Mouse (Mus musculus) heart, embryonic 13.5 days (tissue): ENCODE data around the gene Auh. TPM values are rescaled to one million over a fixed set of nuclear protein-coding genes. Genes with fewer than 3 reads are reported as not detected.
A peak's percentile ranks its signal among the peaks of the same experiment; 100 is the strongest.

ENCODE experiments used
- ATAC-seq: fragments of 200-750 bp; cut with Nextera tagmentation; 2 replicates; pipeline ENCODE4 v1.8.0; 2017; ENCODE audit warnings: moderate TSS enrichment; ENCODE audit not compliant: insufficient number of reproducible peaks, low FRiP score, low TSS enrichment; ENCODE audit errors: extremely low read depth
- H3K27ac ChIP-seq: fragments of 300-500 bp; sonication (generic); replicated peaks from 2 replicates; pipeline ENCODE4 v1.5.1; 2015; ENCODE audit warnings: moderate library complexity, mild to moderate bottlenecking, inconsistent platforms
- H3K27me3 ChIP-seq: fragments of 300-500 bp; sonication (generic); replicated peaks from 2 replicates; pipeline ENCODE4 v1.6.1; 2015; ENCODE audit warnings: mild to moderate bottlenecking, inconsistent platforms
- H3K36me3 ChIP-seq: fragments of 300-500 bp; sonication (generic); 2 replicates; pipeline ENCODE4 v1.6.1; 2015; ENCODE audit warnings: mild to moderate bottlenecking, inconsistent platforms
- H3K4me1 ChIP-seq: fragments of 300-500 bp; sonication (generic); 2 replicates; pipeline ENCODE4 v1.6.1; 2015; ENCODE audit warnings: inconsistent platforms
- H3K4me2 ChIP-seq: fragments of 300-500 bp; sonication (generic); 2 replicates; pipeline ENCODE4 v1.6.1; 2015; ENCODE audit warnings: inconsistent platforms, mild to moderate bottlenecking, moderate library complexity
- H3K4me3 ChIP-seq: fragments of 300-500 bp; sonication (generic); 2 replicates; pipeline ENCODE4 v1.5.1; 2015; ENCODE audit warnings: moderate library complexity, mild to moderate bottlenecking, inconsistent platforms
- H3K9ac ChIP-seq: fragments of 300-500 bp; sonication (generic); 2 replicates; pipeline ENCODE4 v1.6.1; 2015; ENCODE audit warnings: inconsistent platforms, mild to moderate bottlenecking, moderate library complexity
- H3K9me3 ChIP-seq: fragments of 300-500 bp; sonication (generic); 2 replicates; pipeline ENCODE4 v1.6.1; 2016; ENCODE audit warnings: inconsistent platforms
- WGBS: fragments of 180-500 bp; shearing (Covaris S2); methylation state at CpG from one replicate; pipeline ENCODE4 v1.1.7; 2015; ENCODE audit warnings: mixed read lengths; 5-methylcytosine and 5-hydroxymethylcytosine counted together
- polyA plus RNA-seq: library from polyadenylated mRNA; unstranded; fragments of >200 nt; fragmentation: Nextera tagmentation; extraction: Ambion mirVana; gene quantifications from 2 replicates; pipeline ENCODE4 v1.2.1, GENCODE M21; 2015

Auh gene
- polyA plus RNA-seq, 1 experiment from 2014 or later = 49.1 TPM

DNA sequence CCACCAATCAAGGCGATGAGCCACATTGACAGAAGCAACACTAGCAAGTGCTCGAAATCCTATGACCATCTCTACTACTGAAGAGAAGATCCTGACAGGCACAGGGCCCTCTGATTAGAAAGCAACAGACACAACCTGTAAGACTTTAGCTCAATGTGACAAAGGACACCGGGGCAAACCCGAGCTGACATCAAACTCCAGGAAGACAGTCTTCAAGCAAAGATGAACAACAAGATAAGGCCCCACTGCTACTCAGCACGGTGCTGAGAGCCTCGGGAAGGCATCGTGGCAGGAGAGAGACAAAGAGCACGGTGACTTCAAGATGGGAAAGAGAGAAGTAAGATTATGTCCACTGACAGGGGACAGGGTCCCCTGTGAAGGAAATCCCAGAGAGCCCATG, 7.5 kb downstream of the Auh start:
- Histone ChIP-seq H3K9me3 (no peaks in the 10 kb centered on the region), H3K36me3 (peaks cover 11% of the 10 kb centered on the region), H3K27ac (no peak overlapping the region), H3K9ac (no peak overlapping the region), H3K4me1 (peaks cover 8% of the 10 kb centered on the region), H3K4me2 (no peak overlapping the region), H3K4me3 (no peak overlapping the region), H3K27me3 (no peaks in the 10 kb centered on the region)
- WGBS = 65% methylated on average over 8 of the region's 8 CpGs
- no peak for ATAC-seq

DNA sequence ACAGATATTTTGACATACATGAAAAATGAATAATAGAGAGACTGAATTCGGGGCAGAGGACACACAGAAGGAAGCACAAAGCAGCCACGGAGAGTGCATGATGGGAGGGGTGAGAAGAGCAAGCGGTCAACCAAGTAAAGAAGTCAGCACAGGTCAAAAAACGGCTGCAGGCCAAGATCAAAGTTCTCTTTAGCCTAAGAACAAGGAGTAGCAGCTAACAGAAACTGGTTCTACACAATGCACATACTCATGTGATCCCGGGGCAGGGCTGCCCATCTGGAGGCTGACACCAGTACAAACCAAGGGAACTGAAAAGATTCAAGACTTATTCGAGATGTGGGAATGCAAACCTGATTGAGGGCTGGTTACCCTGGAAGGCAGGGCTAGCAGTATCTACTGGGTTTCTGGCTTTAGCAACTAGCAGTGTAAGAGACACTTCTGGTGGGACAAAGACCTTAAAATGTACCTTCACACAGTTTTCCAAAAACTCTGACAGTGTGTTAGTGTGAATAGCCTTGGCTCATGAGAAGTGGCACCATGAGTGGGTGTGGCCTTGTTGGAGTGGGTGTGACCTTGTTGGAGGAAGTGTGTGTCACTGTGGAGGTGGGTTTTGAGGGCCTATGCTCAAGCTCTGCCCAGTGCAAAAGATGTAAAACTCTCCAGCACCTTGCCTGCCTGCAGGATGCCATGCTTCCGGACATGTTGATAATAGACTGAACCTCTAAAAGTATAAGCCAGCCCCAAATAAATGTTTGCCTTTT, 8.2 kb downstream of the Auh start:
- WGBS = 82% methylated on average over 7 of the region's 7 CpGs
- Histone ChIP-seq H3K4me2 (no peak overlapping the region), H3K9ac (no peak overlapping the region), H3K9me3 (no peaks in the 10 kb centered on the region), H3K4me3 (no peak overlapping the region), H3K27me3 (no peaks in the 10 kb centered on the region), H3K4me1 (peaks cover 7% of the 10 kb centered on the region), H3K36me3 (peaks cover 8% of the 10 kb centered on the region; the same call in 1 of the 2 replicates), H3K27ac (no peak overlapping the region)
- ATAC-seq = no peak

DNA sequence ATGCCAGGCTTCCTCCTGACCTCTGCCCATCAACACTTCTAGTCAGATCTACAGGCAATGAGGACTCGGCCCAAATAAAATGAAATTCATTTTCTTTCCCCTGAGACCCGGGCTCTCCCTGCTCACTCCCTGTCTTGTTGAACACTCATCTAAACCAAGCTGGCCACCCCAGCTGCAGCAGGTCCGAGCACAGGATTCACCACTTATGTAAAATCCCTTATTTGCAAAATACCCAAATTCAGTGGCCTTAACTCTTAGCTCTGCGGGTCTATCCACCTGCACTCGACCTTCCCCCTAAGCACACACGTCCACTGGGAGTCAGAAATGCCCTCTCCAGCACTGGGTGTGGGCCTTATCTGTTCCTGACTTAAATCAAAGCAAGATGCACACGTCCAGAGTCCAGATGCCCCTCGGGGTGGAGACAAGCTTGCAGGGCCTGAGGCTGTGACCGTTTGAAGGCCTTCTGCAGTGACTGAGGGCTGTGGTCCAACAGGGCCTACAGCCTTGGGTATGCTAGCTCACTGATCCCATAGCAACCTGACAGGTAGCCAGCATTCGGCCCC, 9.6 kb downstream of the Auh start:
- H3K27me3 ChIP-seq = no peaks in the 10 kb centered on the region
- H3K9me3 ChIP-seq = no peaks in the 10 kb centered on the region
- 0 out of 2 replicates have a peak overlapping the region, but pooled peaks have one; percentile 50 for H3K9ac ChIP-seq
- peaks cover 8% of the 10 kb centered on the region; the same call in 1 of the 2 replicates for H3K36me3 ChIP-seq
- H3K27ac ChIP-seq = no peak overlapping the region
- no peak overlapping the region for H3K4me3 ChIP-seq
- H3K4me1 ChIP-seq = peaks cover 17% of the 10 kb centered on the region
- no peak overlapping the region for H3K4me2 ChIP-seq
- no peak for ATAC-seq
- WGBS = 57% methylated on average over 10 of the region's 10 CpGs

DNA sequence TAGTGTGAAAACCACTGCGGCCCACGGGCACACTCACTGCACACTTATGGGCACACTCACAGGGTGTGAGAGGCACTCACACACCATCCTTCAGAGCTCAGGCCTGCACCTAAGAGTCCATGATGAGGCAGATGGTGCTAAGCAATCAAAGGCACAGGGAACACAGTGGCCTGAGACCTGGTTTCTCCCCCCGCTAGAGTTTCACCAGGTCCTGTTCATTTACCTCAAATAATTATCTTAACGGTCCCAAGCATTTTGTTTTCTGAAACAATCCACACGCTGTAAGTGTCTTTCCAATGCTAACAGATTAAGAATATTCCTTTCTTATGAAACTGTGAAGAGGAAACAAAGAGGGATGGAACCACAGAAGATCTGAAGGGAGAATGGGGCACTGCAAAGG, 11.1 kb downstream of the Auh start:
- Histone ChIP-seq H3K9ac (no peak overlapping the region), H3K27me3 (no peaks in the 10 kb centered on the region), H3K27ac (no peak overlapping the region), H3K4me1 (peaks cover 20% of the 10 kb centered on the region), H3K4me3 (no peak overlapping the region), H3K9me3 (no peaks in the 10 kb centered on the region), H3K36me3 (peaks cover 8% of the 10 kb centered on the region; the same call in 1 of the 2 replicates), H3K4me2 (no peak overlapping the region)
- ATAC-seq = no peak
- 91% methylated on average over 5 of the region's 5 CpGs for WGBS

DNA sequence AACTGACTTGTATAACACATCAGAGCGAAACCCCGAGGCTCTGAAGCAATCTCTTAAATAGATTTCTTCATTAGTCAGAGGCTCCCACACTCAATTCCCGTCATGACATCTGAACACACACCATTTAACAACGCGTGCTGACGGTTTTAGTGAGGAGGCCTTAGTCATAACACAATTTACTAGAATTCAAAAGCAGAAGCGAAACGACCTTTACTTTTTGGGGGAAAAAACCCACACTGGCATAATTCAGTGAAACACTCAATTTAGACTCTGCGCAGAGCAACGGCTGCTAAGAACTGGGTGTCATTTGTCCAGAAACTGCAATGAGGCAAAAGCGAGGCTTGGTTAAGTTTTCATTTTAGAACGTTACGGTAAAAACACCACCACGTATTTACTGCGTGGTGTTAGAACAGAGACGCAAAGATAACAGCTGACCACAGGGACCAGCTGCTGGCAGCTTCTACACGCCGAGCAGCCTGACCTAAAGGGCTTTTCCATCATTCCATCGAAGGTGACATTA, 14.8 kb downstream of the Auh start:
- H3K27me3 ChIP-seq = no peaks in the 10 kb centered on the region
- WGBS = 71% methylated on average over 19 of the region's 19 CpGs
- H3K4me2 ChIP-seq = no peak overlapping the region
- H3K9ac ChIP-seq = no peak overlapping the region
- peaks cover 13% of the 10 kb centered on the region for H3K4me1 ChIP-seq
- no peak overlapping the region for H3K4me3 ChIP-seq
- H3K36me3 ChIP-seq = peaks cover 33% of the 10 kb centered on the region
- no peak overlapping the region for H3K27ac ChIP-seq
- no peak for ATAC-seq
- no peaks in the 10 kb centered on the region for H3K9me3 ChIP-seq

DNA sequence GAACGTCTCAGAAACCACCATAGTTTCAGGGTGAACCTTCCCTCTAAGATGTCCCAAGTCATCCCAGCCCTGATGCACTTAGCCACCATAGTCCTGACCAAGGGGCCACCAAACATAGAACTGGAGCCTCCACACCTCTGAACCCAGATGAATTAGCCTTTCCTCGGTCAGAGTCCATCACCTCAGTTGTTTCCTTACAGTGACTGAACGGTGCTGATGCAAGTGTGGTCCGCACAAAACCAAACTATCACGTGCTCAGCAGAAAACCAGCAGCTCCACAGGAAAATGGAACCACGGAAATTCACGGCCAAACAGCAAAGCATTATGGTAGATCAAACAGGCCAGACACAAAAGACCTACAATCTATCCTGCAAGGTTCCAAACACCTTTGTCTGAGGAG, 15.6 kb downstream of the Auh start:
- no peak overlapping the region for H3K27ac ChIP-seq
- no peak overlapping the region for H3K4me2 ChIP-seq
- WGBS = 84% methylated on average over 7 of the region's 7 CpGs
- no peak for ATAC-seq
- H3K4me3 ChIP-seq = no peak overlapping the region
- peaks cover 38% of the 10 kb centered on the region for H3K36me3 ChIP-seq
- no peak overlapping the region for H3K9ac ChIP-seq
- no peaks in the 10 kb centered on the region for H3K9me3 ChIP-seq
- H3K4me1 ChIP-seq = peaks cover 13% of the 10 kb centered on the region
- H3K27me3 ChIP-seq = no peaks in the 10 kb centered on the region

DNA sequence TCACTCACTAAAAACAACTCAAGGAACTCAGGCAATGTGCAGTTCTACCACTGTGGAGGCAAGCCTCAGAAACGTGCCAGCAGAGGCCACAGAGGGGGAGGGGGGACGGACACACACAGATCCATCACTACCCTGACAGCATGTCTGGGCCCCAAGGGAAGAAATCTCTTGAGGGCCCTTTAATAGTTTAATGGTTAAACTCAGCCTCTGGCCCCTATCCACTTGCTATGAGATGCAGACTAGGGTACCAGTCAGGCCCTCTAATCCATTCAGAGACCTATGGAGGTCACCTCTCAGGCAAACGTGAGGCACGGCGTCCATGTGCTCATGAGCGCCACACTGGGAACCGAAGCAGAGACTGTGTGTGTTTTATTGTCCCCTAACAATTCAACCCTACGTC, 17.0 kb downstream of the Auh start:
- Histone ChIP-seq H3K27me3 (no peaks in the 10 kb centered on the region), H3K36me3 (peaks cover 44% of the 10 kb centered on the region)

DNA sequence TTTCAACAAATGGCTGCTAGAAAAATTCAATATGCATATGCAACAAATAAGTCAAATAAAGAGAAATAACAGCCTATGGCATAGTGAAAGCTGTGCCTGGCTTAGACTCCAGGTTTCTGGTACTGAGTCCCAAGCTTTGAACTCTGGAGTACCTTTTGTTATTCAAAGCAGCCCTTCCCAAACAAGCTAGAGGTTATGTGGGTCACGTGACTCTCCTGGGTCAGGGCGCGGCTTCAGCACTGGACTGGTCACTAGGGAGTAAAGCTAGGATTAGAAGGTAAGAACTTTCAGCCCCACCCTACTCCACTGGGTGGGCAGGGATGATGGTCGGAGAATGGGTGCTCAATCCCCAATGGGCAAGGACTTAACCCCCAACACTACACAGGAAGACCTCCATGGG, 18.2 kb downstream of the Auh start:
- ATAC-seq = no peak
- Histone ChIP-seq H3K27ac (no peak overlapping the region), H3K36me3 (peaks cover 56% of the 10 kb centered on the region), H3K4me3 (no peak overlapping the region), H3K4me2 (no peak overlapping the region), H3K27me3 (no peaks in the 10 kb centered on the region), H3K9me3 (no peaks in the 10 kb centered on the region; the same call in 1 of the 2 replicates), H3K4me1 (peaks cover 13% of the 10 kb centered on the region), H3K9ac (no peak overlapping the region)
- WGBS = 79% methylated on average over 4 of the region's 4 CpGs

More for the DNA sequence above, 17.0 kb downstream of the Auh start:
- WGBS = 68% methylated on average over 8 of the region's 8 CpGs
- no peak overlapping the region for H3K9ac ChIP-seq
- no peak overlapping the region for H3K4me2 ChIP-seq
- no peaks in the 10 kb centered on the region for H3K9me3 ChIP-seq
- peaks cover 13% of the 10 kb centered on the region for H3K4me1 ChIP-seq
- no peak overlapping the region for H3K27ac ChIP-seq
- no peak for ATAC-seq
- H3K4me3 ChIP-seq = no peak overlapping the region

DNA sequence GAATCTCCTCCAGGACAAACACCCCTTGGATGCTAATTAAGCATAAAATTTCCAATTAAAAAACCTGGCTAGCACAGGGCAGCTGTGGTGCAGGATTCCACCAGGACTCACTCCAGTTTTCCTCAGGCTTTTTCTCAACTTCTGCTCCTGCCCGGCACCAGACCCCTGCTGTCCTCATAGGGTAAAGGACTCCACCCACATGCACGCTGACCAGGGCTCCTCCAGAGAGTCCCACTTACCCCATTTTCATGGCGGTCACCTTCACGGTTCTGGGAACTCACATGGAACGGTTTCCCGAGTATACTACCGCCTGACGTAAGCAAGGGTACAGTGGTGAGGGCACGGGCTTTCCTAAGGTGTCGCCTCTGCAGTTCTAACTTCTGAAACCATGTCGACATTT, 23.2 kb downstream of the Auh start:
- peaks cover 26% of the 10 kb centered on the region for H3K4me1 ChIP-seq
- 81% methylated on average over 11 of the region's 11 CpGs for WGBS
- ATAC-seq = no peak

DNA sequence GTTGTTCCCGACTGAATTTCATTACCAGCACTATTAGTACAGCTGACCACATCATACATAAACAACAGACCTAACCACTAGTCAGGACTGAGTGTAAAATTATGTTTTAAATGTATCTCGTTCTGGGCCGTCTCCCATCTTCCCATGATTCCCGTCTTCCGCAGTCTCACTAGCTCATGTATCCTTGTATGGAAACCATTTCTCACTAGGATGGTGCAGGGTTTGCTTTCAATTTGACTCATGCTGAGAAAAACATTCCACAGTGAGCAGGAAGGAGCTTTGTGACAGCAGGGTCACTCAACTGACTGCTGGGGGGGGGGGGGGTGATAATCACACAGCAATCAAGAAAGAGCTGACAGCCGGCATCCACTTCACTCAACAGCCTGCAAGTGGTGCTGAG, 25.3 kb downstream of the Auh start:
- Histone ChIP-seq H3K9ac (peak overlapping the region; percentile 70; the same call in 1 of the 2 replicates), H3K4me3 (no peak overlapping the region), H3K27me3 (no peaks in the 10 kb centered on the region), H3K9me3 (no peaks in the 10 kb centered on the region; the same call in 1 of the 2 replicates), H3K36me3 (peaks cover 34% of the 10 kb centered on the region), H3K4me2 (peak overlapping the region; percentile 49), H3K27ac (peak overlapping the region; percentile 71), H3K4me1 (peaks cover 26% of the 10 kb centered on the region)
- WGBS = 14% methylated on average over 6 of the region's 6 CpGs
- no peak for ATAC-seq

More for the DNA sequence above, 23.2 kb downstream of the Auh start:
- H3K9me3 ChIP-seq = no peaks in the 10 kb centered on the region; the same call in 1 of the 2 replicates
- no peaks in the 10 kb centered on the region for H3K27me3 ChIP-seq
- H3K4me2 ChIP-seq = no peak overlapping the region
- H3K4me3 ChIP-seq = no peak overlapping the region
- H3K9ac ChIP-seq = no peak overlapping the region
- H3K27ac ChIP-seq = no peak overlapping the region
- H3K36me3 ChIP-seq = peaks cover 44% of the 10 kb centered on the region

DNA sequence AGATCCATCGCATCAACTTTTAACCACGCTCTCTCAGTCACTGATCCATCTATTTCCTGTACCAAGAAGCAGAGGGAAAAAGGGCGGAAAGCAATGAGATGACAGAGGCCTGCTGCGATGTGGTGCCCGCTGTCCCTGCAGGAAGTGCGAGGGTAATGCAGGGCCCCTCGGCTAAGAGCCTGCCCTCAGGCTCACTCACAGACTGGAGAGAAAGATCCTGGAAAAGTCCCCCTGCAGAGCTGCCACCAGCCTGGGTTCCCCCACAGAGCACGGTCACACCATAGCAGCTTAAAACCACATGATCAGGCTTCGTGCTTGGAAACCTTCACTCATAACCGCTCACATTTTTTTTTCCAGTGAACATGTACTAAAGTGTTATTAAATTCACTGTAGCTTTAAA, 25.7 kb downstream of the Auh start:
- no peak overlapping the region for H3K4me3 ChIP-seq
- WGBS = 20% methylated on average over 10 of the region's 10 CpGs
- H3K4me2 ChIP-seq = peak overlapping the region; percentile 49
- H3K27ac ChIP-seq = peak overlapping the region; percentile 71
- no peaks in the 10 kb centered on the region for H3K27me3 ChIP-seq
- peaks cover 30% of the 10 kb centered on the region for H3K36me3 ChIP-seq
- 0 out of 2 replicates have a peak, but pooled peaks have one; percentile 17 for ATAC-seq
- no peaks in the 10 kb centered on the region; the same call in 1 of the 2 replicates for H3K9me3 ChIP-seq
- peaks cover 26% of the 10 kb centered on the region for H3K4me1 ChIP-seq
- peak overlapping the region; percentile 70 for H3K9ac ChIP-seq
